Comparison of ENCODE assay signal across 15 mouse cellular contexts in genomic region chr7:34917998-34918397, GRCm38 (mm10). TPM values are rescaled to one million over a fixed set of nuclear protein-coding genes. Genes with fewer than 3 reads are reported as not detected.
DNase-seq lines count a peak whose midpoint lies in the region; ATAC-seq and TF ChIP-seq lines count a peak whose summit lies in the region.
"Had no signal": no experiment of that assay in that cellular context is flagged by ENCODE, and none has a peak within 500 bp of the region (broad histone marks: within the 10 kb centered on the region; RNA-seq: fewer than 3 reads in every experiment).

No protein-coding gene starts in this region.

- no peak overlapping the region for H3K4me3 ChIP-seq in kidney, embryonic 14.5 days (ENCODE audit: low read length)
- no peak overlapping the region for H3K4me3 ChIP-seq in lung, embryonic 14.5 days (ENCODE audit: low read depth, low read length)
- H3K4me3 ChIP-seq in MEL (ENCODE audit: control insufficient read depth in 1 of 2, insufficient read depth in 1 of 2, low read depth in 2 of 2, low read length in 2 of 2): no peak overlapping the region
- H3K4me3 ChIP-seq in intestine, embryonic 16.5 days (ENCODE audit: low read length): no peak overlapping the region
- no peak overlapping the region for H3K4me3 ChIP-seq in embryonic facial prominence, embryonic 10.5 days
- H3K4me3 ChIP-seq: forebrain, embryonic 13.5 days; gastrocnemius, adult 2 months; heart, embryonic 12.5 days; hindbrain, embryonic 15.5 days had no signal

- TF ChIP-seq POLR2A in MEL (IDR thresholded peaks at IDR 0.05; ENCODE audit: control insufficient read depth in 1 of 2, insufficient read depth in 1 of 2, low read depth in 1 of 2, low read length in 2 of 2, poor library complexity in 1 of 2): no peak

- H3K4me2 ChIP-seq in kidney, embryonic 14.5 days (replicated peaks; ENCODE audit: low read depth, low read length): no peak overlapping the region
- no peak overlapping the region for H3K4me2 ChIP-seq in lung, embryonic 14.5 days
- H3K4me2 ChIP-seq in intestine, embryonic 16.5 days (ENCODE audit: low read depth, low read length): no peak overlapping the region
- H3K4me2 ChIP-seq: forebrain, embryonic 13.5 days; heart, embryonic 12.5 days; hindbrain, embryonic 15.5 days had no signal

- peak overlapping the region; percentile 83 for H3K27ac ChIP-seq in kidney, embryonic 14.5 days (ENCODE audit: low read depth, low read length)
- H3K27ac ChIP-seq in lung, embryonic 14.5 days (ENCODE audit: low read depth): peak overlapping the region; percentile 6; the same call in 1 of the 2 replicates
- peak overlapping the region; percentile 43 for H3K27ac ChIP-seq in MEL (ENCODE audit: control insufficient read depth, low read depth, low read length)
- H3K27ac ChIP-seq in intestine, embryonic 16.5 days (ENCODE audit: low read length): peak overlapping the region; percentile 41; the same call in 1 of the 2 replicates
- H3K27ac ChIP-seq in embryonic facial prominence, embryonic 10.5 days (replicated peaks): no peak overlapping the region
- H3K27ac ChIP-seq: forebrain, embryonic 13.5 days; gastrocnemius, adult 2 months; hindbrain, embryonic 15.5 days had no signal

- TF ChIP-seq EP300 in MEL (IDR thresholded peaks at IDR 0.05; ENCODE audit: low read depth in 1 of 2, low read length in 2 of 2): no peak; a peak in 1 of 4 replicates

- peaks cover 15% of the 10 kb centered on the region for H3K4me1 ChIP-seq in kidney, embryonic 14.5 days (ENCODE audit: control insufficient read depth, insufficient read depth, low read length)
- peaks cover 2% of the 10 kb centered on the region; the same call in 1 of the 2 replicates for H3K4me1 ChIP-seq in lung, embryonic 14.5 days (ENCODE audit: insufficient read depth)
- peaks cover 0 to 12% of the 10 kb centered on the region in 2 experiments; a peak in 3 of 4 replicates for H3K4me1 ChIP-seq in MEL (ENCODE audit: control insufficient read depth in 1 of 2, insufficient read depth in 2 of 2, low read length in 2 of 2)
- peaks cover 18% of the 10 kb centered on the region for H3K4me1 ChIP-seq in intestine, embryonic 16.5 days (ENCODE audit: control insufficient read depth, insufficient read depth, low read length)
- peaks cover 5% of the 10 kb centered on the region for H3K4me1 ChIP-seq in embryonic facial prominence, embryonic 10.5 days

- H3K9me3 ChIP-seq in kidney, embryonic 14.5 days (ENCODE audit: control insufficient read depth, low read length): no peaks in the 10 kb centered on the region
- H3K9me3 ChIP-seq in lung, embryonic 14.5 days (ENCODE audit: low read depth, low read length): no peaks in the 10 kb centered on the region
- no peaks in the 10 kb centered on the region for H3K9me3 ChIP-seq in MEL (replicated peaks; ENCODE audit: insufficient read depth, low read length)
- no peaks in the 10 kb centered on the region for H3K9me3 ChIP-seq in intestine, embryonic 16.5 days (ENCODE audit: control insufficient read depth, low read length)
- no peaks in the 10 kb centered on the region for H3K9me3 ChIP-seq in embryonic facial prominence, embryonic 10.5 days
- H3K9me3 ChIP-seq: forebrain, embryonic 13.5 days; heart, embryonic 12.5 days; hindbrain, embryonic 15.5 days had no signal

- H3K9ac ChIP-seq in kidney, embryonic 14.5 days (ENCODE audit: low read depth, low read length): no peak overlapping the region
- no peak overlapping the region for H3K9ac ChIP-seq in lung, embryonic 14.5 days
- 0 out of 2 replicates have a peak overlapping the region, but pooled peaks have one; percentile 21 for H3K9ac ChIP-seq in MEL (ENCODE audit: control insufficient read depth, low read depth, low read length, poor library complexity, severe bottlenecking)
- H3K9ac ChIP-seq in intestine, embryonic 16.5 days (ENCODE audit: low read depth, low read length): 0 out of 2 replicates have a peak overlapping the region, but pooled peaks have one; percentile 7
- H3K9ac ChIP-seq: forebrain, embryonic 13.5 days; heart, embryonic 12.5 days; hindbrain, embryonic 15.5 days had no signal

- TF ChIP-seq CTCF in lung, embryonic 14.5 days (IDR thresholded peaks at IDR 0.05; ENCODE audit: low read depth): no peak
- no peak for TF ChIP-seq CTCF in MEL (IDR thresholded peaks at IDR 0.05 in 2 of 3, conservative IDR thresholded peaks at IDR 0.05 in 1 of 3; ENCODE audit: control insufficient read depth in 1 of 3, insufficient read depth in 1 of 3, low read depth in 2 of 3, low read length in 3 of 3, poor library complexity in 1 of 3, severe bottlenecking in 1 of 3)

- no peak for DNase-seq in kidney, postnatal 25 days
- no peak for DNase-seq in lung, embryonic 14.5 days
- no peak for DNase-seq in lung, adult 18-20 months
- DNase-seq in MEL (ENCODE audit: low read depth, low spot score): peak; percentile 43
- DNase-seq in embryonic facial prominence, embryonic 10.5 days (ENCODE audit: low spot score): no peak
- DNase-seq: adrenal gland, postnatal 10 days; cerebellum, adult 11-12 months; cerebellum, adult 9-10 months; cerebellum, postnatal 25 days had no signal

- no peaks in the 10 kb centered on the region for H3K27me3 ChIP-seq in kidney, embryonic 14.5 days (ENCODE audit: control insufficient read depth, insufficient read depth, low read length)
- no peaks in the 10 kb centered on the region for H3K27me3 ChIP-seq in lung, embryonic 14.5 days (ENCODE audit: insufficient read depth, low read length)
- H3K27me3 ChIP-seq in MEL (ENCODE audit: control insufficient read depth in 1 of 2, insufficient read depth in 2 of 2, low read length in 2 of 2): no peaks in the 10 kb centered on the region
- no peaks in the 10 kb centered on the region for H3K27me3 ChIP-seq in intestine, embryonic 16.5 days (replicated peaks; ENCODE audit: control insufficient read depth, insufficient read depth, low read length)
- H3K27me3 ChIP-seq in embryonic facial prominence, embryonic 10.5 days (replicated peaks; ENCODE audit: low read depth, poor library complexity, severe bottlenecking): no peaks in the 10 kb centered on the region
- H3K27me3 ChIP-seq: forebrain, embryonic 13.5 days; heart, embryonic 12.5 days; hindbrain, embryonic 15.5 days had no signal

- no peak; the same call in 1 of the 2 replicates for ATAC-seq in kidney, embryonic 14.5 days (ENCODE audit: low FRiP score, low TSS enrichment)
- ATAC-seq in lung, embryonic 14.5 days (ENCODE audit: insufficient read depth): no peak
- peak; percentile 34; the same call in 1 of the 2 replicates for ATAC-seq in intestine, embryonic 16.5 days
- ATAC-seq: forebrain, embryonic 13.5 days had no signal

- H3K79me2 ChIP-seq in MEL (ENCODE audit: control insufficient read depth, insufficient read depth, low read length, poor library complexity): no peaks in the 10 kb centered on the region

- WGBS in kidney, embryonic 14.5 days: 84% methylated on average over 4 of the region's 4 CpGs
- 86% methylated on average over 4 of the region's 4 CpGs for WGBS in lung, embryonic 14.5 days
- 87% methylated on average over 4 of the region's 4 CpGs for WGBS in intestine, embryonic 16.5 days
- WGBS in embryonic facial prominence, embryonic 10.5 days: 89% methylated on average over 4 of the region's 4 CpGs

- TF ChIP-seq RAD21 in MEL (IDR thresholded peaks at IDR 0.05; ENCODE audit: low read depth, low read length): no peak

- H3K36me3 ChIP-seq in kidney, embryonic 14.5 days (ENCODE audit: control insufficient read depth, insufficient read depth, low read length): peaks cover 6% of the 10 kb centered on the region; the same call in 1 of the 2 replicates
- 0 out of 2 replicates have a peak, but pooled peaks cover 5% of the 10 kb centered on the region for H3K36me3 ChIP-seq in lung, embryonic 14.5 days (ENCODE audit: insufficient read depth)
- peaks cover 0 to 2% of the 10 kb centered on the region in 2 experiments; a peak in 2 of 4 replicates for H3K36me3 ChIP-seq in MEL (ENCODE audit: control insufficient read depth in 1 of 2, insufficient read depth in 2 of 2, low read length in 2 of 2)
- no peaks in the 10 kb centered on the region for H3K36me3 ChIP-seq in intestine, embryonic 16.5 days (ENCODE audit: control insufficient read depth, insufficient read depth, low read length)
- peaks cover 11% of the 10 kb centered on the region for H3K36me3 ChIP-seq in embryonic facial prominence, embryonic 10.5 days (replicated peaks)
- H3K36me3 ChIP-seq: hindbrain, embryonic 15.5 days had no signal

TF ChIP-seq in MEL, 35 proteins besides CTCF, POLR2A, EP300 and RAD21 (continues in another document):
- TF ChIP-seq NELFE (IDR thresholded peaks at IDR 0.05; ENCODE audit: low read depth, low read length) (no peak), TBP (IDR thresholded peaks at IDR 0.05; ENCODE audit: low read depth, low read length) (no peak), GATA1 (IDR thresholded peaks at IDR 0.05; ENCODE audit: low read depth, low read length) (peak; percentile 45; the same call in 1 of the 2 replicates), RCOR1 (IDR thresholded peaks at IDR 0.05; ENCODE audit: low read depth, low read length) (no peak), TAL1 (IDR thresholded peaks at IDR 0.05; ENCODE audit: low read length) (no peak), E2F4 (IDR thresholded peaks at IDR 0.05; ENCODE audit: borderline replicate concordance, low read depth, low read length) (no peak), USF2 (IDR thresholded peaks at IDR 0.05; ENCODE audit: borderline replicate concordance in 1 of 2, insufficient read depth in 1 of 2, low read depth in 1 of 2, low read length in 2 of 2) (0 out of 4 replicates have a peak, but pooled peaks of 1 of the 2 experiments have one; percentile 9), MXI1 (IDR thresholded peaks at IDR 0.05; ENCODE audit: low read depth, low read length) (peak; percentile 67; the same call in 1 of the 2 replicates), MAX (IDR thresholded peaks at IDR 0.05; ENCODE audit: low read length) (peak; percentile 87), ZKSCAN1 (IDR thresholded peaks at IDR 0.05; ENCODE audit: low read depth, low read length) (no peak), BHLHE40 (IDR thresholded peaks at IDR 0.05; ENCODE audit: borderline replicate concordance, low read depth, low read length) (0 out of 2 replicates have a peak, but pooled peaks have one; percentile 43), ZC3H11A (IDR thresholded peaks at IDR 0.05; ENCODE audit: low read depth, low read length) (no peak), MYC (IDR thresholded peaks at IDR 0.05; ENCODE audit: low read depth, low read length) (peak; percentile 75), USF1 (IDR thresholded peaks at IDR 0.05; ENCODE audit: low read depth, low read length) (peak; percentile 79)

RNA-seq across cellular contexts. Expression of gene Pepd, which starts 5.8 kb away (rescaled TPM):
- 109 and 122 TPM in 2 replicates for polyA plus RNA-seq in kidney, embryonic 14.5 days (2014; fragmentation: Nextera tagmentation; extraction: Ambion mirVana)
- 68.2 and 70.4 TPM in 2 replicates for polyA plus RNA-seq in lung, embryonic 14.5 days (2014; fragmentation: Nextera tagmentation; extraction: Ambion mirVana)
- total RNA-seq in MEL (2012; rRNA removed): 40.7 and 48.0 TPM in 2 replicates
- 10 to 100 TPM in 1 of 2 experiments, not detected in 1; 29.7 TPM for polyA plus RNA-seq in MEL (2012; ENCODE audit: insufficient read depth in 1 of 2, insufficient read length in 2 of 2, low read depth in 1 of 2, low replicate concordance in 2 of 2, missing spikeins in 1 of 2)
- polyA plus RNA-seq in intestine, embryonic 16.5 days (2015; fragmentation: Nextera tagmentation; extraction: Ambion mirVana): 125 and 135 TPM in 2 replicates
- 77.1 and 79.7 TPM in 2 replicates for polyA plus RNA-seq in embryonic facial prominence, embryonic 10.5 days (2016; fragmentation: Nextera tagmentation; extraction: Ambion mirVana)

Comparison
In these comparisons a context has a peak if more than half of its experiments do, and no peak if none do; other contexts are left out.
1. H3K9ac ChIP-seq: peak in MEL (single experiment) and intestine, embryonic 16.5 days (single experiment); none in kidney, embryonic 14.5 days (single experiment) and lung, embryonic 14.5 days (single experiment).